Mouse (Mus musculus) Muller cell, postnatal 12 days (primary cell): ENCODE results near the gene Smarcad1.

Experiments used
- DNase-seq: peaks from one replicate; pipeline ENCODE4 v3.0.0-alpha.2; 2015; ENCODE audit errors: inconsistent ontology term

Smarcad1 gene

DNA sequence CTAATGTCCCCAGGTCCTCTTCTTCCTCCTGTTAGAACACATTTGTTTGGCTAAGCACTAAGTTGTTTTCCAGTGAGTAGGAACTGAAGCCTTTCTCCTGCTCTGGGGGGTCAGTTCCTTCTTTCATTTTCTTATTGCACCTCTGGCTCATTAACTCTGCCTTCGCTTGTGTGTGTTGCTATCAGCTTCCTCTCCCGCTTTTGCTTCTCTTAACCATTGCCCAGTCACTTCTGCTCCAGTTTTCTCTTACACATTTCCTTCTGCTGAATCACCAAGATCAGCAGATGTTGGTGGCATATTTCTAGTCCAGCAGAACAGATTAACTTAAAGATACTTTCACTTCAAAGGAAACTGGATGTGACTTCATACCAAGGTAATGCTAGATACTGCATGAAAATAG lies 72.5 kb downstream of the Smarcad1 start:
- DNase-seq: no peak

DNA sequence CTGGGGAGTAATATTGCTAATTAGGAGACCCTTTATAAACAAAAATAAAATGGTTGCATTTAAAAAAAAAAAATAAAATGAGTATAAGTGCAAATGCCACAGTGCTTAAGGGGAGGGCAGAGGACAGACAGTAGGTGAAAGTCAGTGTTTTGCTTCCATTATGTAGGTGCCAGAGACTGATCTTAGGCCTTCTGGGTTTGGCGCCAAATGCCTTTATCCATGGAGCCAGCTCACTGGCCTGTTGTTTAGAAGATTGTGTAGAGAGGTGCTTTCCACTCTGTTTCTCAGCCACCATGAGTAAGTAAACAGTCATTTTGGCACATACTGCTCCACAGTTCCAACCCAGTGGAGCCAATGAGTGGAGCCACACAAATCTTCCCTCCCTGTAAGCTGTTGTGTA lies 75.2 kb downstream of the Smarcad1 start:
- DNase-seq: peak; percentile 47

DNA sequence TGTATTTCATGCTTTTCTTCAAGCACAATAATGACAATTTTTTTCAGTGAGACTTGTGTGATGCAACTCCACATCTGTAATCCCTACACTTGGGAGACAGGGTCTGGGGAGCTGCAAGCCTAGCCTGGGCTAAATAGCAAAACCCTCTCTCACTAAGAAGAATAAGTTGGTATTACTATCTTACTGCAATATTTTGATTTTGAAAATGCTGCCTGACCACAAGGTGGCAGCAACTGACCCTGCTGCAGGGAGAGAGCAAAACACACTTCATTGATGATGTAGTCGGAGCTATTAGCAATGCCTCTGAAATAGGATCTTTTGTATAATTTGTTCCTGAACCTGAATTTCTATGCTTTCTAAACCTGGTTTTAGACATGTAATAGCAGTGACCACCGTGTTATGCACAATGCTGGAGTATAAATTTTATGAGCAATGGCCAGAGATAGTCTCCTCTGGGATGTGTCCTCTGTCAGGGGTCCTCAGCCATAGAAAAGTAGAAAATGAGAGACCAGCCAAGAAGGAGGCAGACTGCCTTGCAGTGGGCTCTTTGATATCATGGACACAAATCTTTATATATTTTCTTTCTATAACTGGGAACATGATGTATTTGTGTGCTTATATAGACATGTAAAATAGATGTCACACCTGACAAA lies 83.8 kb downstream of the Smarcad1 start:
- DNase-seq: no peak

DNA sequence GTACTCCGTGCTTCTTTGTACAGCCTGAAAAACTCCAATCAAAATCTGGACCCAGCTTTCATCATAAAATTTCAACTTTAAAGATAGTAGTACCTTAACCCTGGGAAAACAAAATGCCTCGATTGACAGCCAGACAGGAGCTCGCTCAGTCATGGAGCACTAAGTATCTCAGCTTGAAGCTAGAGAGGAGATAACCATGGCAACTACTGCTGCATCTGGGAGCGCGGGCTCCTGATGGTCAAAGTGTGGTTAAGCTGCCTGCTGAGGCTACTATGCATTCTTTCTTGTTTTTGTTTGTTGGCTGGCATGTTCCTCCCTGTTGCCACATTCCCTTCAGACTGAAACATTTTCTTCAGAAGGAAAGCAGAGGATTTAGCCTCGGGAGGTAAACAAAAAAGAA lies 90.0 kb downstream of the Smarcad1 start:
- DNase-seq: peak; percentile 82

DNA sequence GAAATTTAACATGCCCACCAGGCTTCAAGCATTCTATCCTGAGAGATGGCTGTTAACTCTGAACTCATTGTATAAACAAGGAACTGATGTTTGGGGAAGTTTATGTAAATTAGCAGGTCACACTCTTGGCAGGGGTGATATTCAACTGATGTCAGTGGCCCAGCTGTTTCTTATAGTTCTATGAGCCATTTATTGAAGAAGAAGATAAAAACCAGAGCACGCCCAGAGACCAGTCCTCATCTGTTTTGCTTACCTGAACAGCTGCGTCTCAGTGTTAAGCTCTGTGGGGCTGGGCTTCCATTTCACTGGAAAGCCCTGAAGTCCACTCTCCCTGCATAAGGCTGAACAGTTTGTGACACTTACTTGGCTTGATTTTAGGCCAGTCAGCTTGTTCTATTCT lies 95.4 kb downstream of the Smarcad1 start:
- no peak for DNase-seq

DNA sequence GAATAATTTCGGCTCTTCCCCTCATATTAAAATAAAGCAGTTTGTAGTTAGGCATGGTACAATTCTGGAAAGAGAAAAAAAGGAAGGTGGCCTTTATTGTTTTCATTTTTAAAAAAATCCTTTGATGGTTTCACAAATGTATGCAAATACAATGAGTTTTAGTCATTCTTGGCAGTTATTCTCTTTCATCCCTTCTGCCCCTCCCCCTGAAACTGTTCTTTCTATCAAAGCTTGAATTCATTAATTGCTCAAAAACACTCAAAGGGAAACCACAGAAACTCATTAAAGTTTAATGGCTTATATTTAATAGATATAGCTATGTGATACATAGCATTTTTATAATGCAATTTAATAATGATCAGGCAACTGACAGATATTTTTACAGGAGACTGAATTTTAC lies 95.9 kb downstream of the Smarcad1 start:
- peak; percentile 61 for DNase-seq

DNA sequence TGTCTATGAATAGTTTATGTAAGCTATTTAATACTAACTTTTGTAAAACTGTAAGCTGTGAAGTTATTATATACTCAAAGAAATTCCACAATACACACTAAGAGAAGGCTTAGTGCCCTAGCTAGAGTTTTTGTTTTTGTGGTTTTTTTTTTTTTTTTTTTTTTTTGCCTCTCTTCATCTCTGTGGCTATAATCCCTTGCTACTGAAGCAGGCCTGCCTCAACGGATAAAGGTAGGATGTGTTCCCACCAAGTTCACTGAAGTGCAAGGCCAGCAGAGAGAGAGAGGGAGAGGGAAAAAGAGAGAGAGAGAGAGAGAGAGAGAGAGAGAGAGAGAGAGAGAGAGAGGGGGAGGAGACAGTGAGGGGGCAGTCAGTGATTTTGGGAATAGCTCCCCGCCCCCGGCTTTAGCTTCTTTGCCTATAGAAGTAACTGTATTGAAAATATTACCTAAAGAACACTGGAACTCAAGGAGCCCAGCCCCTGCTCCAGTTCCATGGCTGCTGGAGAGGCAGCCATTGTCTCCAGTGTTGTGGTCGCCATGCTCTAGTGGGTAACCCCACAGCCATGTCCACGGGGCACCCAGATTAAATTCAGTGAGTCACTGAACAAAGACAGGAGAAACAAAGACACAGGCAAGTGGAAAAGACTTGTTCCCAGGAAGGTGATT lies 97.8 kb downstream of the Smarcad1 start:
- DNase-seq: peak; percentile 68

DNA sequence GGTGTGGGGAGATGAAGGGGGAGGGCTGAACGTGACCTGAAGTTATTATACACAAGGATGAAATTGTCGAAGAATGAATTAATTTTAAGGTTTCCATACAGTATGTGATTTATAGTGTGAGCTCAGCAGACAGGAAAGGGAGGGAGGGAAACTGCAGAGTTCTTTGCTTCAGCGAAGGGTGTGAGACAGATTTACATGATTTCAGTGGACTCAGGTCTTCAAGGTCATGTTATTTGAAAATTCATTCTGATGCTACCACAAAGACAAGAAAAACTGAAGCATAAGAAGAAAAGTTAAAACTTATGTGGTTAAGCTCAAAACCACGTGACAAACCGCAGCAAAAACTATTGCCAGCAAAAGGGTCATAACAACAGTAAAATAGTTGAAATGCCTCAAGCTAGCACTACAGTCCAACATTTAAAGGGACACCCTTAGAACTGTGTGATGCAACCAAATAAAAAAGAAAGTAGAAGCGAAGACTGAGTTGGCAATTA lies 98.4 kb downstream of the Smarcad1 start:
- peak; percentile 23 for DNase-seq

DNA sequence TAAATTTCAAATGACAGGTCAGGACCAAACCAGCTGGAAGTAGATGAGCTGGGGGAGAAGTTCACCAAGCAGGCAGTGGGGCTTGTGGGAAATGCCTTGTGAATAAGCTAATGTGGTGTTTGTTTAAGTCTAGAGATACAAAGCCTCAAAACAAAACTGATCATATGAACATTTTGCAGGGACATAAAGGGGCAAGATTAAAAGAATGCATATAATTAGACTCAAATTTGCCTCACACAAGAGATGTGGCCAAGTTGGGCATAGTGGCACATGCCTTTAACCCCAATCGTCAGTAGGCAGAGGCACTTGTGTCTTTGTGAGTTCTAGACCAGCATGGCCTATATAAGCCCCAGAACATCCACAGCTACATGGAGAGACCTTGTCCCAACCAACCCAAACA lies 99.9 kb downstream of the Smarcad1 start:
- DNase-seq: no peak

DNA sequence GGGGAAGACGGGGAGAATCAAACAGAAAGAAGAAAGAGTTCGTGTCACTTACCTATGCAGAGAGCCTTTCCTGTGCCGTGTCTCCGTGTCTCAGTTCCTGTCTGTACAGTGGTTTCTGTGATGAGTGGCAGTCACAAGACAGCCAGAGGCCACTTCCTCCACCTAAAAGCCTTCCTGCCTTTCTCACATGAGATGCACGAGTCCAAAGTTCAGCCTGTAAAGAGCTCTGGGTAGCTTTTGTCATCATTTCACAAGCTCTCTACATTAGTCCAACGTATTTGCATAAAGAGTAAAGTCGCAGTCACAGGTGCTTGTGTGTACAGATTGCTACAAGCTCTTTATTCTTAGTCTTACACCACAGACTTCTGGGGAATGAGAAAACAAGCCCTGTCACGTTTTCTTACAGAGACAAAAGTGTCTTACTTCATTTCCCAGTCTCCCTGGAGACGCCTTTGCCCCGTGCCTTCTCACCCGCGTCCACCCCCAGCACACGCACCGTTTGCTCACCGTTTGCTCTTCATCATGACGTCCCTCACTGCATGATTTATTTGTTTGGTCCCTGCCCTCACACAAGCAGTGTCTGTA lies 102.3 kb downstream of the Smarcad1 start, which contains the start of gene Hpgds:
Hpgds (minus strand) TSS at position 288 of the 585 bp plus-strand sequence.
- DNase-seq: no peak

DNA sequence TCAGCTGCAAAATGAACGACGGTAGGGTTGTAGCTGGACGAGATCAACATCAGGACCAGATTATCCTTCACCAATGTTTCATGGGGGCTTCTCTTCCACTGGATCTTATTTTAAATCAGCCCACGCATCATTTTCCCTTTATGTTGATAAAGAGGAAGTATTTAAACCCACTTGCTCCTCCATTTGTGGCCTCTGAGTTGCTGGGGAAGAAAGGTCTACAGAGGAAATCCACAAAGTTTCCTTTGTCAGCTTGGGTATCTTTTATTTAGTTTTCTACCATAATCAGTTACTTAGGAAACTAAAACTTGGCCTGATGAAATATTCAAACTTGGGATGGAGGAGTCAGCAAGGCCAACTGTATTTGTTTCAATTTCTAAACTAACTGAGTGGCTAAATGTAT lies 104.0 kb downstream of the Smarcad1 start:
- no peak for DNase-seq

DNA sequence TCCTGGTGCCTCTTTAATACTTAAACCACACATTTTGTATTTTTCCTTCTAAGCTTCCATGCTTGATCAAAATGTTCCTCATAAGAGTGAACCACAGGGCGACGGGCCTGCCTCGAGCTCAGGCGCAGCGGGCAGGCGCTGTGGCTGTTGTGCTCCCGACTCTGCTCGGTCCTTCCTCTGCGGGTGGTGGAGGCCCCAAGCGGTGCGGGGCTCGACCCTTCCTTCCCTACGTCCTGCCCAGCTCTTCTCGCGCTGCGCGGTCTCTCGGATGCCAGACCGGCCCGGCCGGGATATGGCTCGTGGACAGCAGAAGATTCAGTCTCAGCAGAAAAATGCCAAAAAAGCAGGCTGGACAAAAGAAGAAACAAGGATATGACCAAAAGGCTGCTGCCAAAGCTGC lies 108.3 kb downstream of the Smarcad1 start:
- DNase-seq: no peak

DNA sequence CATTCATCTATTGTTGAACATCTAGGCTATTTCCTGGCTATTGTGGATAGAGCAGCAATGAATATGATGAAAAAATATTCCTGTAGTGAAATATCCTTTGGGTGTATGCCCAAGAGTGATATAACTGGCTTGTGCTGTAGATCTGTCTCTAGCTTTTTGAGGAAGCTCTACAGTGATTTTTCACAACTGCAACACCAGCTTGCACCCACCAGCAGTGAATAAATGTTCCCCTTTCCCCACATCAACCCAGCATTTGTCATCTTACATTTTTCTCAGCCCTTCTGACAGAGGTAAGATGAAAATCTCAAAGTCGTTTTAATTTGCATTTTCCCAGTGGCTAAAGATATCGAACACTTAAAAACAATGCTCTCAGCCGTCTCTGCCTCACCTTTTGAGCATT lies 111.2 kb downstream of the Smarcad1 start:
- no peak for DNase-seq

DNA sequence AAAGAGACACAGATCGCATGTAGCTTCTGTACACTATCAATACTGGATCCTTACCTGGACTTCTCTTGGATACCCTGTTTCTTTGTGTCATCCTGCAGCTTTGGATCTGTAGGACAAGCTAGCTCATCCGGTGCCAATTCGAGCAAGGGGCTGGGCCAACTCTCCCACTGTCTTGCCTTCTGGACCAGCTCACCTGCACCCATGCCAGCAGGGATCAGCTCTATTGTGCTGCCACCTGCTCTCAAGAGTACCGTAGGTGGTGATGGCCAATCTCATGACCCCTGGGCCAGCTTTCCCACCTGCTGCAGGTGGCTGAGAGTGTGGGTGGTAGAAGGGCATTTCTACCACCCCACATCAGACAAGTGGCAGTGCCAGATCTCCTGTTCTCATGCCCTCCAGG lies 114.7 kb downstream of the Smarcad1 start:
- no peak for DNase-seq

DNA sequence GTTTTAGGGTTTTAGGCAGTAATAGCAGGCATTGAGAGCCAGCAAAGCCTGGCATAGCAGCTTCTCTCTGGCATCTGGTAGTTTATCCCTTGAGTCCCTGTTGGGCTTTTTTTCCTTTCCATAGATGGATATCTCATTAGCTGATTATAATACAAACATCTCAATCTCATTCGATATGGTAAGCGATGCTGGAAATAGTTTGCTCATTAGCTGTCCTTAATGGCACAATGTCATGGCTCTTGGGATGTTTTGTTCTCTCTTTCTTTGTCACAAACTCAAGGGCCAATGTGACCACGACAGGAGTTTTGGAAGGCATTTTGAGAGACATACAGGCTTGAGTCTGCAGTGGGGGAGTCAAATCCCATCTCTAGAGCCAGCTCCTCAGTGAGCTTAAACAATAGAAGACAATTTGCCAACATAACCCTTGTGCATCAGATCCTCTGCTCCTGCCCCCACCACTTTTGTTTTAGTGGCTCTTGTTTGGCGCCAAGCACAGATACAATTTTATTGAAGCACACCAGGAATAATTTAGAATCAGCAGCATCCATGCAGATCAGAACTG lies 117.1 kb downstream of the Smarcad1 start:
- DNase-seq: peak; percentile 76

DNA sequence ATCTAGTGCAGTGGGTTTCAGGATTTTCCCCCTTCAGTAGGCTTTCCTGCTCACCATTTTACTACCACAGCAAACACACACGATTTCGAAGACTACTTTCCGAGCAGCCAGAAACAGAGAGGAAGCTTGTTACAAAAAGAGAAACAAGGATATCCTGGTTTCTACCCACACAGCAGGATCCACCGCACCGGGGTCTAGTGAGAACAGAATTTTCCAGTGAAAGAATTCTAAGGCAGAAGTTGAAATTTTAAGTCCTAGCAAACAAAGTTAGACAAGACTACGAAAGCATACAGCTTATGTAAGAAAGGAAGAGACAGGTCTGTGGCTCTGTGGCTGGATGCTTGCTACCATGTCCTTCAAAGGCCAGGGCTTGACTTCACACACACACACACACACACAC lies 121.8 kb downstream of the Smarcad1 start:
- no peak for DNase-seq

DNA sequence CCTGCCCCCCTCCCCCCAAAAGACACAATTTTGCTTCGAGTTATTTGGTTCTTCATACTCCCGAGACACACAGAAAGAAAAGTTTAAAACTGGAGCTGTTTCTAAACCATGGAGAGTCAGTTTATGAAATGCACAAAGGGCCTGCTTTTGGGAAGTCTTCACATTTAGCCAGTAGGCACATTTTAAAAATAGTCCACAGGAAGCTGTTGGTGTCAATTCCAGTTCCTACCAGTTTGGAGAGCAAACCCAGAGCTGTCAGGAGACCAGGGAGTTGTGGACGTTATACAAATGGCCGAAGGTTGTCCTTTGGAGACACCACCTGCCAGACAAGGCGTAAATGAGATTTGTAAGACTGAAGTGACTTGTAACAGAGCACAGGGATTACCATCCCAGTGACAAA lies 122.6 kb downstream of the Smarcad1 start:
- DNase-seq: no peak
